Mouse (Mus musculus) stomach, embryonic 14.5 days (tissue): ENCODE measurements around the gene Stk32c. TPM values are rescaled to one million over a fixed set of nuclear protein-coding genes. Genes with fewer than 3 reads are reported as not detected.

Source experiments
- ATAC-seq: fragments of 200-750 bp; cut with Nextera tagmentation; 2 replicates; pipeline ENCODE4 v1.8.0; 2017; ENCODE audit warnings: low read depth, moderate TSS enrichment; ENCODE audit not compliant: insufficient number of reproducible peaks, insufficient read depth, low FRiP score
- H3K27ac ChIP-seq: fragments of 300-500 bp; sonication (generic); 2 replicates; pipeline ENCODE4 v1.5.1; 2014; ENCODE audit warnings: mild to moderate bottlenecking, low read length, moderate library complexity, mixed read lengths
- H3K27me3 ChIP-seq: fragments of 300-500 bp; sonication (generic); 2 replicates; pipeline ENCODE4 v1.6.1; 2014; ENCODE audit warnings: low read length, control low read depth, mixed read lengths; ENCODE audit not compliant: control insufficient read depth, insufficient read depth
- H3K36me3 ChIP-seq: fragments of 300-500 bp; sonication (generic); 2 replicates; pipeline ENCODE4 v1.6.1; 2014; ENCODE audit warnings: mild to moderate bottlenecking, control low read depth, low read length, moderate library complexity, mixed read lengths; ENCODE audit not compliant: control insufficient read depth, insufficient read depth
- H3K4me1 ChIP-seq: fragments of 300-500 bp; sonication (generic); 2 replicates; pipeline ENCODE4 v1.6.1; 2014; ENCODE audit warnings: low read length, control low read depth, mixed read lengths; ENCODE audit not compliant: control insufficient read depth, insufficient read depth
- H3K4me2 ChIP-seq: fragments of 300-500 bp; sonication (generic); replicated peaks from 2 replicates; pipeline ENCODE4 v1.6.1; 2014; ENCODE audit warnings: low read depth, low read length, control low read depth
- H3K4me3 ChIP-seq: fragments of 300-500 bp; sonication (generic); 2 replicates; pipeline ENCODE4 v1.5.1; 2014; ENCODE audit warnings: low read depth, low read length, control low read depth
- H3K9ac ChIP-seq: fragments of 300-500 bp; sonication (generic); replicated peaks from 2 replicates; pipeline ENCODE4 v1.6.1; 2014; ENCODE audit warnings: low read depth, mild to moderate bottlenecking, control low read depth, low read length, moderate library complexity, mixed read lengths
- H3K9me3 ChIP-seq: fragments of 300-500 bp; sonication (generic); 2 replicates; pipeline ENCODE4 v1.6.1; 2016; ENCODE audit warnings: low read depth, low read length, control low read depth; ENCODE audit not compliant: control insufficient read depth
- WGBS: fragments of 180-500 bp; shearing (Covaris S2); extraction: QIAGEN DNeasy Blood & Tissue Kit; methylation state at CpG from one replicate; pipeline ENCODE4 v1.1.7; 2014; 5-methylcytosine and 5-hydroxymethylcytosine counted together
- polyA plus RNA-seq: library from polyadenylated mRNA; unstranded; fragments of >200 nt; fragmentation: Nextera tagmentation; extraction: Ambion mirVana; gene quantifications from 2 replicates; pipeline ENCODE4 v1.2.1, GENCODE M21; 2014

The Stk32c gene
- polyA plus RNA-seq, 1 experiment from 2014 or later, result 0.14 TPM

- Histone ChIP-seq H3K4me3 (peak overlapping the region; percentile 76), H3K9ac (no peak overlapping the region), H3K27ac (peak overlapping the region; percentile 29; the same call in 1 of the 2 replicates), H3K4me2 (peak overlapping the region; percentile 90), H3K4me1 (peaks cover 66% of the 10 kb centered on the region), H3K27me3 (no peaks in the 10 kb centered on the region), H3K9me3 (no peaks in the 10 kb centered on the region), H3K36me3 (peaks cover under 1% of the 10 kb centered on the region; the same call in 1 of the 2 replicates)
- no peak; the same call in 1 of the 2 replicates for ATAC-seq
- 30% methylated on average over 7 of the region's 7 CpGs for WGBS
These were observed 36.5 kb upstream of the Stk32c start for GRCm38 (mm10) chr7:139249406-139250210.

GRCm38 (mm10) chr7:139248615-139249405, 35.7 kb upstream of the Stk32c start:
- under 1% methylated on average over 45 of the region's 45 CpGs for WGBS

GRCm38 (mm10) chr7:139247881-139248614, 34.9 kb upstream of the Stk32c start, which contains the start of gene Pwwp2b:
Gene Pwwp2b, plus strand, starts transcription at chr7:139248482.
- peak within 1 kb of the TSS; percentile 86 for H3K27ac ChIP-seq
- peak; percentile 73 for ATAC-seq
- H3K4me2 ChIP-seq, result peak within 1 kb of the TSS; percentile 90
- under 1% methylated on average over 65 of the region's 72 CpGs for WGBS
- H3K36me3 ChIP-seq, result no peaks in the 10 kb centered on the region
- H3K4me3 ChIP-seq, result peak within 1 kb of the TSS; percentile 76
- H3K9me3 ChIP-seq, result no peaks in the 10 kb centered on the region
- H3K27me3 ChIP-seq, result no peaks in the 10 kb centered on the region
- H3K9ac ChIP-seq, result peak within 1 kb of the TSS; percentile 77
- H3K4me1 ChIP-seq, result peaks cover 60% of the 10 kb centered on the region

More at GRCm38 (mm10) chr7:139248615-139249405, 35.7 kb upstream of the Stk32c start:
- peak overlapping the region; percentile 90 for H3K4me2 ChIP-seq
- peak overlapping the region; percentile 76 for H3K4me3 ChIP-seq
- peak overlapping the region; percentile 86 for H3K27ac ChIP-seq
- peak overlapping the region; percentile 77 for H3K9ac ChIP-seq
- no peaks in the 10 kb centered on the region for H3K9me3 ChIP-seq
- H3K27me3 ChIP-seq, result no peaks in the 10 kb centered on the region
- ATAC-seq, result no peak
- H3K36me3 ChIP-seq, result no peaks in the 10 kb centered on the region
- peaks cover 66% of the 10 kb centered on the region for H3K4me1 ChIP-seq

GRCm38 (mm10) chr7:139246931-139247880, 34.1 kb upstream of the Stk32c start:
- Histone ChIP-seq H3K4me1 (peaks cover 51% of the 10 kb centered on the region), H3K27me3 (no peaks in the 10 kb centered on the region), H3K4me2 (peak overlapping the region; percentile 90), H3K36me3 (no peaks in the 10 kb centered on the region), H3K9me3 (no peaks in the 10 kb centered on the region), H3K4me3 (peak overlapping the region; percentile 76), H3K27ac (peak overlapping the region; percentile 86), H3K9ac (peak overlapping the region; percentile 77)
- WGBS, result 10% methylated on average over 38 of the region's 38 CpGs
- peak; percentile 39 for ATAC-seq

- Histone ChIP-seq H3K4me3 (no peak overlapping the region), H3K36me3 (no peaks in the 10 kb centered on the region), H3K4me2 (no peak overlapping the region), H3K9ac (no peak overlapping the region), H3K4me1 (peaks cover 44% of the 10 kb centered on the region), H3K27me3 (no peaks in the 10 kb centered on the region), H3K27ac (no peak overlapping the region), H3K9me3 (no peaks in the 10 kb centered on the region)
- WGBS, result 42% methylated on average over 5 of the region's 5 CpGs
- no peak for ATAC-seq
These were observed 33.0 kb upstream of the Stk32c start for GRCm38 (mm10) chr7:139246086-139246485.

GRCm38 (mm10) chr7:139239432-139239831, 26.3 kb upstream of the Stk32c start:
- Histone ChIP-seq H3K27ac (no peak overlapping the region), H3K36me3 (no peaks in the 10 kb centered on the region), H3K9me3 (no peaks in the 10 kb centered on the region), H3K4me1 (peaks cover 11% of the 10 kb centered on the region; the same call in 1 of the 2 replicates), H3K9ac (no peak overlapping the region), H3K4me3 (no peak overlapping the region), H3K4me2 (no peak overlapping the region), H3K27me3 (no peaks in the 10 kb centered on the region)
- no peak for ATAC-seq
- whole genome bisulfite sequencing, result 79% methylated on average over 3 of the region's 3 CpGs

GRCm38 (mm10) chr7:139235651-139236358, 22.7 kb upstream of the Stk32c start:
- H3K9me3 ChIP-seq, result no peaks in the 10 kb centered on the region
- peaks cover 14% of the 10 kb centered on the region; the same call in 1 of the 2 replicates for H3K4me1 ChIP-seq
- no peaks in the 10 kb centered on the region for H3K27me3 ChIP-seq
- 82% methylated on average over 12 of the region's 12 CpGs for WGBS
- no peaks in the 10 kb centered on the region for H3K36me3 ChIP-seq
- no peak overlapping the region; the same call in 1 of the 2 replicates for H3K27ac ChIP-seq
- no peak overlapping the region for H3K4me2 ChIP-seq
- H3K4me3 ChIP-seq, result no peak overlapping the region
- H3K9ac ChIP-seq, result no peak overlapping the region
- ATAC-seq, result no peak
